Mouse (Mus musculus) MEL (cell line): ENCODE measurements around the gene Hspb1. TPM values are rescaled to one million over a fixed set of nuclear protein-coding genes. Genes with fewer than 3 reads are reported as not detected.

Experiments
- DNase-seq: peaks from one replicate; pipeline ENCODE4 v3.0.0; 2011; ENCODE audit warnings: low read depth, low spot score
- H3K27ac ChIP-seq: 2 replicates; pipeline ENCODE4 v1.5.1; 2012; ENCODE audit warnings: low read depth, mild to moderate bottlenecking, control low read depth, low read length, moderate library complexity; ENCODE audit not compliant: control insufficient read depth
- H3K27me3 ChIP-seq, 2 experiments: fragments of 150-350 bp in 1 of 2; sonication (generic) in 1 of 2; 2 replicates each; pipeline ENCODE4 v1.6.1; 2012; ENCODE audit warnings: low read length in 2 of 2, mild to moderate bottlenecking in 2 of 2, improper control_type of control experiment in 1 of 2, moderate library complexity in 1 of 2; ENCODE audit not compliant: insufficient read depth in 2 of 2, control insufficient read depth in 1 of 2
- H3K36me3 ChIP-seq, 2 experiments: 2 replicates each; pipeline ENCODE4 v1.6.1; 2012 to 2014; ENCODE audit warnings: low read length in 2 of 2, improper control_type of control experiment in 1 of 2, inconsistent platforms in 1 of 2, mild to moderate bottlenecking in 1 of 2; ENCODE audit not compliant: insufficient read depth in 2 of 2, control insufficient read depth in 1 of 2
- H3K4me1 ChIP-seq, 2 experiments: fragments of 150-350 bp in 1 of 2; sonication (generic) in 1 of 2; 2 replicates each; pipeline ENCODE4 v1.6.1; 2012; ENCODE audit warnings: low read length in 2 of 2, improper control_type of control experiment in 1 of 2, mild to moderate bottlenecking in 1 of 2; ENCODE audit not compliant: insufficient read depth in 2 of 2, control insufficient read depth in 1 of 2
- H3K4me3 ChIP-seq, 2 experiments: fragments of 150-350 bp in 1 of 2; sonication (generic) in 1 of 2; 2 replicates each; pipeline ENCODE4 v1.5.1; 2012; ENCODE audit warnings: low read depth in 2 of 2, low read length in 2 of 2, mild to moderate bottlenecking in 2 of 2, moderate library complexity in 2 of 2, control low read depth in 1 of 2, improper control_type of control experiment in 1 of 2; ENCODE audit not compliant: control insufficient read depth in 1 of 2, insufficient read depth in 1 of 2
- H3K79me2 ChIP-seq: 2 replicates; pipeline ENCODE4 v1.6.1; 2012; ENCODE audit warnings: mild to moderate bottlenecking, low read length, moderate library complexity; ENCODE audit not compliant: control insufficient read depth, poor library complexity, insufficient read depth
- H3K9ac ChIP-seq: 2 replicates; pipeline ENCODE4 v1.6.1; 2012; ENCODE audit warnings: low read depth, mild to moderate bottlenecking, control low read depth, low read length, moderate library complexity; ENCODE audit not compliant: control insufficient read depth, poor library complexity, severe bottlenecking
- H3K9me3 ChIP-seq: fragments of 150-350 bp; sonication (generic); replicated peaks from 2 replicates; pipeline ENCODE4 v1.6.1; 2012; ENCODE audit warnings: mild to moderate bottlenecking, low read length, improper control_type of control experiment, moderate library complexity; ENCODE audit not compliant: insufficient read depth
- BHLHE40 ChIP-seq: IDR thresholded peaks from 2 replicates; pipeline ENCODE4 v1.6.1; 2012; ENCODE audit warnings: low read depth, mild to moderate bottlenecking, inconsistent platforms, low read length, improper control_type of control experiment, borderline replicate concordance
- E2F4 ChIP-seq: IDR thresholded peaks from 2 replicates; pipeline ENCODE4 v1.6.1; 2011; ENCODE audit warnings: low read depth, low read length, improper control_type of control experiment, borderline replicate concordance
- ELF1 ChIP-seq: IDR thresholded peaks from 2 replicates; pipeline ENCODE4 v1.6.1; 2014; ENCODE audit warnings: low read depth, mild to moderate bottlenecking, inconsistent platforms, low read length, improper control_type of control experiment, moderate library complexity
- EP300 ChIP-seq, 2 experiments: IDR thresholded peaks; 2 replicates each; pipeline ENCODE4 v1.6.1; 2011; ENCODE audit warnings: improper control_type of control experiment in 2 of 2, low read length in 2 of 2, low read depth in 1 of 2, mild to moderate bottlenecking in 1 of 2
- GABPA ChIP-seq: IDR thresholded peaks from 2 replicates; pipeline ENCODE4 v1.6.1; 2012; ENCODE audit warnings: low read depth, mild to moderate bottlenecking, inconsistent platforms, low read length, improper control_type of control experiment, moderate library complexity
- GATA1 ChIP-seq: IDR thresholded peaks from 2 replicates; pipeline ENCODE4 v1.6.1; 2011; ENCODE audit warnings: low read depth, low read length, improper control_type of control experiment
- HCFC1 ChIP-seq: IDR thresholded peaks from 2 replicates; pipeline ENCODE4 v1.6.1; 2012; ENCODE audit warnings: low read depth, mild to moderate bottlenecking, inconsistent platforms, low read length, improper control_type of control experiment, moderate library complexity
- JUND ChIP-seq: IDR thresholded peaks from 2 replicates; pipeline ENCODE4 v1.6.1; 2011; ENCODE audit warnings: low read depth, mild to moderate bottlenecking, improper control_type of control experiment, low read length
- KAT2A ChIP-seq: conservative IDR thresholded peaks from 2 replicates; pipeline ENCODE4 v1.6.1; 2012; ENCODE audit warnings: low read depth, low read length, improper control_type of control experiment, inconsistent platforms
- MAFK ChIP-seq: IDR thresholded peaks from 2 replicates; pipeline ENCODE4 v1.6.1; 2011; ENCODE audit warnings: low read depth, mild to moderate bottlenecking, low read length, improper control_type of control experiment, borderline replicate concordance
- MAX ChIP-seq: IDR thresholded peaks from 2 replicates; pipeline ENCODE4 v1.6.1; 2011; ENCODE audit warnings: low read length, improper control_type of control experiment
- MEF2A ChIP-seq: IDR thresholded peaks from 2 replicates; pipeline ENCODE4 v1.6.1; 2014; ENCODE audit warnings: low read depth, mild to moderate bottlenecking, inconsistent platforms, low read length, improper control_type of control experiment; ENCODE audit not compliant: poor library complexity, insufficient replicate concordance, severe bottlenecking; ENCODE audit errors: extremely low read depth
- MYB ChIP-seq: IDR thresholded peaks from 2 replicates; pipeline ENCODE4 v1.6.1; 2011; ENCODE audit warnings: mild to moderate bottlenecking, low read depth, low read length, improper control_type of control experiment
- MYC ChIP-seq: IDR thresholded peaks from 2 replicates; pipeline ENCODE4 v1.6.1; 2011; ENCODE audit warnings: low read depth, mild to moderate bottlenecking, low read length, improper control_type of control experiment, moderate library complexity
- NELFE ChIP-seq: IDR thresholded peaks from 2 replicates; pipeline ENCODE4 v1.6.1; 2011; ENCODE audit warnings: low read depth, low read length, improper control_type of control experiment
- NRF1 ChIP-seq: IDR thresholded peaks from 2 replicates; pipeline ENCODE4 v1.6.1; 2014; ENCODE audit warnings: low read depth, mild to moderate bottlenecking, inconsistent platforms, low read length, improper control_type of control experiment, moderate library complexity; ENCODE audit not compliant: poor library complexity, insufficient read depth, severe bottlenecking
- POLR2AphosphoS2 ChIP-seq: IDR thresholded peaks from 2 replicates; pipeline ENCODE4 v1.6.1; 2011; ENCODE audit warnings: low read length, improper control_type of control experiment
- POLR2AphosphoS5 ChIP-seq: IDR thresholded peaks from 2 replicates; pipeline ENCODE4 v1.6.1; 2012; ENCODE audit warnings: low read depth, borderline replicate concordance, mild to moderate bottlenecking, inconsistent platforms, low read length, moderate library complexity, mixed read lengths
- RCOR1 ChIP-seq: IDR thresholded peaks from 2 replicates; pipeline ENCODE4 v1.6.1; 2012; ENCODE audit warnings: low read depth, mild to moderate bottlenecking, inconsistent platforms, low read length, improper control_type of control experiment
- TBP ChIP-seq: IDR thresholded peaks from 2 replicates; pipeline ENCODE4 v1.8.0; 2011; ENCODE audit warnings: low read depth, low read length, improper control_type of control experiment
- USF2 ChIP-seq, 2 experiments: IDR thresholded peaks; 2 replicates each; pipeline ENCODE4 v1.6.1; 2011 to 2012; ENCODE audit warnings: improper control_type of control experiment in 2 of 2, low read length in 2 of 2, borderline replicate concordance in 1 of 2, inconsistent platforms in 1 of 2, low read depth in 1 of 2, mild to moderate bottlenecking in 1 of 2; ENCODE audit not compliant: insufficient read depth in 1 of 2
- ZKSCAN1 ChIP-seq: IDR thresholded peaks from 2 replicates; pipeline ENCODE4 v1.6.1; 2012; ENCODE audit warnings: low read depth, mild to moderate bottlenecking, inconsistent platforms, low read length, improper control_type of control experiment, moderate library complexity
- ZMIZ1 ChIP-seq: IDR thresholded peaks from 2 replicates; pipeline ENCODE4 v1.6.1; 2012; ENCODE audit warnings: low read depth, mild to moderate bottlenecking, inconsistent platforms, low read length, improper control_type of control experiment, moderate library complexity
- ZNF384 ChIP-seq: IDR thresholded peaks from 2 replicates; pipeline ENCODE4 v1.6.1; 2012; ENCODE audit warnings: low read depth, mild to moderate bottlenecking, inconsistent platforms, low read length, improper control_type of control experiment
- polyA plus RNA-seq, 2 experiments: library from polyadenylated mRNA; stranded (reverse) in 1 of 2; unstranded in 1 of 2; fragments of >175 nt in 1 of 2; fragments of >200 nt in 1 of 2; gene quantifications; 2 replicates each; pipeline versions ENCODE4 v1.2.1 to v1.2.4; 2012; ENCODE audit warnings: low replicate concordance in 2 of 2, low read depth in 1 of 2; ENCODE audit not compliant: insufficient read length in 2 of 2, insufficient read depth in 1 of 2, missing spikeins in 1 of 2
- total RNA-seq: library from RNA; depleted of rRNA; stranded (reverse); fragments of 300-350 nt; gene quantifications from 2 replicates; pipeline ENCODE4 v1.2.3, GENCODE M21; 2012

The Hspb1 gene
- total and polyA plus RNA-seq, 3 experiments: not detected

- Histone ChIP-seq H3K9ac (no peak overlapping the region), H3K4me3 (no peak overlapping the region), H3K27me3 (no peaks in the 10 kb centered on the region), H3K9me3 (no peaks in the 10 kb centered on the region), H3K36me3 (peaks cover 0 to 11% of the 10 kb centered on the region in 2 experiments; a peak in 2 of 4 replicates), H3K27ac (no peak overlapping the region), H3K79me2 (peaks cover 7% of the 10 kb centered on the region), H3K4me1 (no peaks in the 10 kb centered on the region)
- DNase-seq: no peak
- TF ChIP-seq GABPA: no peak
- no peak for TF ChIP-seq MAFK
- no peak for TF ChIP-seq POLR2AphosphoS5
- TF ChIP-seq MYC: no peak
- TF ChIP-seq BHLHE40: no peak
- no peak for TF ChIP-seq NELFE
- TF ChIP-seq JUND: no peak
- TF ChIP-seq USF2 (IDR thresholded peaks at IDR 0.05; ENCODE audit: borderline replicate concordance in 1 of 2, insufficient read depth in 1 of 2, low read depth in 1 of 2, low read length in 2 of 2): no peak
- no peak for TF ChIP-seq ZNF384
- TF ChIP-seq GATA1: no peak
- TF ChIP-seq E2F4: no peak
- TF ChIP-seq MYB: no peak
- no peak for TF ChIP-seq POLR2AphosphoS2
- TF ChIP-seq NRF1: no peak
- TF ChIP-seq, all 39 proteins: peak for 0
Observed at GRCm38 (mm10) chr5:135907256-135907655, 19.5 kb downstream of the Hspb1 start.

- TF ChIP-seq ZMIZ1: no peak
- TF ChIP-seq MAX: no peak
- no peak for TF ChIP-seq TBP
- no peak for TF ChIP-seq KAT2A
- TF ChIP-seq NRF1: no peak
- no peak for TF ChIP-seq MEF2A
- no peak for TF ChIP-seq EP300 (IDR thresholded peaks at IDR 0.05; ENCODE audit: low read depth in 1 of 2, low read length in 2 of 2)
- TF ChIP-seq ZKSCAN1: no peak
- TF ChIP-seq ELF1: no peak
- TF ChIP-seq BHLHE40: no peak
- TF ChIP-seq POLR2AphosphoS5: no peak
- no peak for TF ChIP-seq JUND
- no peak for TF ChIP-seq HCFC1
- TF ChIP-seq RCOR1: no peak
- Histone ChIP-seq H3K4me1 (no peaks in the 10 kb centered on the region), H3K9me3 (no peaks in the 10 kb centered on the region), H3K36me3 (peaks cover 0 to 13% of the 10 kb centered on the region in 2 experiments; a peak in 2 of 4 replicates), H3K4me3 (no peak overlapping the region), H3K79me2 (peaks cover 14% of the 10 kb centered on the region), H3K9ac (no peak overlapping the region), H3K27ac (no peak overlapping the region), H3K27me3 (no peaks in the 10 kb centered on the region)
- no peak for DNase-seq
Observed at GRCm38 (mm10) chr5:135908185-135908584, 20.5 kb downstream of the Hspb1 start.
